Mouse (Mus musculus): ENCODE data around the gene Pptc7.

Pptc7 gene
- long read RNA-seq, experiment 1, partial matches to known transcripts = 0 of 15 reads
- long read RNA-seq, experiment 1, other reads (novel, unspliced or antisense) = 15 of 15 reads
- long read RNA-seq, experiment 2, partial matches to known transcripts = 2 of 11 reads
- long read RNA-seq, experiment 2, other reads (novel, unspliced or antisense) = 9 of 11 reads

DNA sequence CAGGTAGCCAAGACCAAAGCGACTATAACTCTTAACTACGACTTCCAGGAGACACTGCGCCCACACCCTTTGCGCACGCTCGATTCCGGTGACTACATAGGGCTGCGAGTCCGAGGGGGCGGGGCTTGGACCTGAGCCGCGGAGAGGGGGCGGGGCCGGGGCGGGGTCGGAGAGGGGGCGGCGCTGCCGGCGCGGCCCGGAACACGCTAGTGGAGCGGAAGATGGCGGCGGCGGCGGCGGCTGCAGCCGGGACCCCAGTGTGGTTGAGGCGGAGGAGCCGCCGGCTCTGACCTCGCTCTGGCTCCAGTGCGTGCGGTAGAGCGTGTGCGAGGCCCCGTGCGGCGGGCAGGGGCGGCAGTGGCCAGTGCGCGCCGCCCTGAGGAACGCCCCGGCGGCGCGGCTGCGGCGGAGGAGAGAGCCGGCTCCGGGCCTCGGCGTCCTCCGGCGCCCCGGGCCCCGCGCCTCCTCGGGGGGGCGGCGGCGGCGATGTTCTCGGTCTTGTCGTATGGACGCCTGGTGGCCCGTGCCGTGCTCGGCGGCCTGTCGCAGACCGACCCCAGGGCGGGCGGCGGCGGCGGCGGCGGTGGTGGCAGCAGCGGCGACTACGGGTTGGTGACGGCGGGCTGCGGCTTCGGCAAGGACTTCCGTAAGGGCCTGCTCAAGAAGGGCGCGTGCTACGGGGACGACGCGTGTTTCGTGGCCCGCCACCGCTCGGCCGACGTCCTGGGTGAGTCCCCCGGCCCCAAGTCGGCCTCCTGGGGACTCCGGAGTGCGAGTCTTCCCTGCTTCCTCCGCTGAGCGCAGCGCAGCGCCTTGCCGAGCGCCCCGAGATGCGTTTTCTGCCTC, at the start of gene Pptc7:
Gene Pptc7 (plus strand): TSS at position 183 of the 846 bp plus-strand sequence.
- intact Hi-C loops (cut with DNase I) = loop anchor here (5.0 kb wide), 1 partner anchor 38 kb away; no protein-coding TSS in a partner anchor

DNA sequence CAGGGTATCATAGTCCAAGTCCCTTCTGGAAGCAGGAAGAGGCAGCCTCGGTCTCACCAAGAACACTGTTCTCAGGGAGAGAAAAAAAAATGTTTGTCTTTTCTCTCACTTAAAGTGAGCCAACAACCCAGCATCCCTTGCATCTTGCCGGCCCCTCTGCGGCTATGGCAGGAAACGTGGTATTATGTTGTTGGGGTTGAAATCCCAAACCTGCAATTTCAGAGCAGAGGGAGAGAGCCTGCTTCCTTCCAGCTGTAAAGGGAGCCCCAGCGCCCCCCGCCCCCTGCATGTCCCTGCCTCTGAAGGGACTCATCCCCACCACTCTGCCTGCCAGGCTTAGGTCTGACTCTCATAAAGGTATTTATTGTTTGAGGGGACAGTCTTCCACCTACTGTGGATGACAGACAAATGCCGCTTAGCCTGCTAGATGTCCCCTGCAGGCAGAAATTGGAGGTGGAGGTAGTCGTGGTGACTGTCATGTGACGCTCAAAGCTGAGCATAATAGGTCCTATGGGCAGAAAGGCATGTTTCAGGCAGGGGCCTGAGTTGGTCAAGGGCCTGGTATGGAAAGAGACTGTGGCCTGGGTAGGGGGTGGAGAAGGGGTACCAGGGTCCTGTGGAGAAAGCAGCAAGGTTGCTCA, 48.8 kb upstream of the Pptc7 start:
- intact Hi-C loops (cut with DNase I) = no loop called here

DNA sequence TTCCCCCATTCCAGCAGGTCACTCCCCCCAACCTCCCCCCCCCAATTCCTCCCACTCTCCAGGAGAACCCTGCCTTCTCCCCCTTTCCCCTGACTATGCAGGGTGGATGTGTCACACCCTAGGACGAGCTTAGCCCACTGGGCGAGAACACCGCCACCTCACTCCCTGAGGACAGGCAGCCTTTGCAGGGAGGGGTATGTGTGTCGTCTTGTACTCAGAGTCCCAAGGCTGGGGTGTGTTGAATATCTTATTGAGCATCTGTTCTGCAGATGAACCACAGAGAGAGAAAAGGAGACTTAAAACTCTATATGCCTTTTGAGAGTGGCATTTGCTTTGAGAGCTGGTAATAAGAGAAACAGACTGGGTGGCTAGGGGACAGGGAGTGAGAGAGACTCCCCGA, 47.0 kb upstream of the Pptc7 start:
- intact Hi-C loops (cut with DNase I) = no loop called here

DNA sequence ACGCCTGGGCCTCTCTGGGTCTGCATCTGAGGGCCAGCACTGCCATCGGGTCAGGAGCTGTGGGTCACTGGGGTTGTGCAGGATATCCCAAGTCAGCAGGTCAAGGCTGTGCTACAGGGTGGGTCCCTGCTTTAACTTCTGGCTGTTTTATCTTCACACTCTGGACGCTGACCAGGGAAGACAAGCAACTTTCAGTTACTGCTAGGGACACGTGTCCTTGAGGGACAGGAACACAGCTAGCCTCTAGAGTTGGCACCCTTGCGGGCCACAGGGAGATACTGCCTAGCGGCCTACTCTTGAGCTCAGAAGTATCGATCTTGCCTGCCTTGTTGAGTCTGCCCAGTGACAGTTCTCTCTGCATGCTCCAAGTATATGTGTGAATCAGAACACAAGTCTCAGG, 44.5 kb upstream of the Pptc7 start:
- intact Hi-C loops (cut with DNase I) = no loop called here

DNA sequence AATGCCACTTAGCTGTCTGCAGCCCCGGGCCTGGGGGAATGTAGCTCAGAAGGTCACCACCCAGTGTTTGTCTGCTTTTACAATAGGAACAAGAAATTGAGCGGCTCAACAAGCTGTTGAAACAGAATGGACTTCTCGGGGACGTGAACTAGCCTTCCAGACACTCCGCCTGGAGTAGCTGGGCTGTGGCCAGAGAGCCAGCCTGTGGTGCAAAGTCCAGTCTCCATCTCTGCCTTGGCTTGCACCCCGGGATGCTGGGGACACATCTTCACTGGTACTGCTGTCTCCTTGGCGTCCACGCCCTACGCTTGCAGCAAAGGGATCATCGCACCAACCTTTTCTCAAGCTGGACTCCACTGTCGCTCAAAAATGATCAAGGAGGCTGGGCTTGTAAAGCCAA, 43.6 kb upstream of the Pptc7 start:
- intact Hi-C loops (cut with DNase I) = no loop called here

DNA sequence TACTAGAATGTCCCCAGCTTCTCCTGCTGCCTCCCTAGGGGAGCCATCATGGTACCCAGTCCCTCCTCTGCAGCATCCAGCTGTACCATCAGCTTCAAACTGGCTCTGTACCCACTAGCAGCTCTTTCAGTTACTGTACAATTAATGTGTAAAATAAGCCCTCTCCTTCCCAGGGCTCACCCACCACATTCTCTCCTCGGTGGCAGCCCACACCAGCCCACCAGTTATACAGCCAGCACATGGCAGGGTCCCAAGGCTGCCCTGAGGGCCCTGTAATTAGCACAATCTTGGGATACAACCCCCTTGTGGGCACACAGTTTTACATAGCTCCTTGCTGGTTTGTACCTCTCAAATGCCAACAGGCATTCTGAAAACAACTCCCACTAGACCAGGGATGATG, 43.2 kb upstream of the Pptc7 start:
- intact Hi-C loops (cut with DNase I) = no loop called here

DNA sequence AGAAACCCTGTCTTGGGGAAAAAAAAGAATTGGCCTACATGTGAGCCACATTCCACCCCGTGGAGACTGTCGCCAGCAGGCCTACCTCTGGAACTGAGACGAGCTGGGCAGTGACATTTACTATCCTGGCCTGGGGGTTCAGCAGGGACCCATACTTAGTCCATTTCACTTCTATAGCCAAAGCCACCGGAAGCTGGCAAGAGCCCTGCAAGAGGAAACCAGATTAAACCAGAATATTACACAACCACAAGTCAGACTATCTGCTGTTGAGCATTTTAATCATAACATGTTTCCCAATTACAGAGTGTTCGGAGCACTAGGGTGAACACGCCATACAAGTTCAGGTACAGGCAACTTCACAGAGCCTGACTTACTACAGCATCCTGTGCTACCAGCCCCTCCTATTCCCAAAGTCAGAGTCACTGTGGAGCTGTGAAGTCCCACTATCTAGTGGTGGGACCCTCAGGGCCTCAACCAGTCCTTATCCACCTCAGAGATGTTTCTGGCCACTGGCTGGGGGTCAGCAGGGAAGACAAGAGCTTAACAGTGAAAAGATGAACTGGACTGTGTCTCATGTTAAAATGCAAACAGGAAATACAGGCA, 41.5 kb upstream of the Pptc7 start:
- intact Hi-C loops (cut with DNase I) = no loop called here

DNA sequence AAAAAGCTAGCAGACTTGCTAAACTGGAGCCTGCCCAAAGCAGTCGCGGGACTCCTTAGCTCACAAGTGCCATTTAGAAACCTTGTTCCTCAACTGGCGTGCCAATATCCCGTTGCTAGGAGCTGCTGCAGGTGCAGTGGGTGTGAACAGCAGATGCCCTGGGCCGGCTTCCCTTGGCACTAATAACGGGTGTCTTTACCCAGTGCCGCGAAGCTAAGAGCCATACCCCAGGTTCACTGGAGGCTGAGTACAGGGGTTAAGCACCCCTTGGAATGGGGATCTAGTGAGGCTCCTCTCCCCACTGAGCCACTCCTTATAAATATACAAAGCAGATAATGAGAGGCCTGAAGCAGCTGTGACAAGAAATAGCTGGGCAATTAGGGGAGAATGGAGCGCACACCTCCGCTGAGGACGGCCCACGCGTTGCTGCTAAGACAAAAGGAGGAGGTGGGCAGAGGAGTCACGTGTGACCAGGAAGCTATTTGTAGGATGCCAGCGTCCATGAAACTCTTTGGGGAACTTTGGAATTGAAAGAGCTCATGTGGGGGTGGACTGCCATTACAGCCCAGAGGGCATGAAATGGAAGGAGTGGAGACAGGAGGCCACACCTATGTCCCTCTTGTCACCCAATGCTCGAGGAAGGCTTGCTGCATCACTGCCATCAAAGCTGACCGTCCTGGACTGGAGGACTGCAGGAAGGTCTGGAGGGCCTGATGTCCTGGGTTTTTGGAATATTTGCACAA, 40.2 kb upstream of the Pptc7 start:
- intact Hi-C loops (cut with DNase I) = no loop called here

DNA sequence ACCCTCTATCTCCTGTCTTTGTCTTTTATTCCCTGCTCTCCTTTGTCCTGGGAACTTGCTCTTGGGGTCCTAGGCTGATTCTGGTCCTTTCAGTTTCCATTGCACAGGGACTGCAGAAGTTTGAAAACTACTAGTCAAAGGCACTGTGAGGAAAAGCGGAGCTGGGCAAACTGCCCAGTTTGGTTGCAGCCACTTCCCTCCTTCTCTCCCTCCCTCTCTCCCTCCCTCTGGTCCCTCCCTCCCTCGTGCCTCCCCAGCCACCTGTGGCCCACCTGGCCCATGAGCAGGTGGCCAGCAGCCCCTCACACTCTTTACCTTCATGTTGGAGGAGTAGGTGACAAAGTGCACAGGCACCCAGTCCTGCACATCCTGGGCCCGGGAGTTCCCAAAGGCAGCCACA, 39.0 kb upstream of the Pptc7 start:
- intact Hi-C loops (cut with DNase I) = no loop called here

DNA sequence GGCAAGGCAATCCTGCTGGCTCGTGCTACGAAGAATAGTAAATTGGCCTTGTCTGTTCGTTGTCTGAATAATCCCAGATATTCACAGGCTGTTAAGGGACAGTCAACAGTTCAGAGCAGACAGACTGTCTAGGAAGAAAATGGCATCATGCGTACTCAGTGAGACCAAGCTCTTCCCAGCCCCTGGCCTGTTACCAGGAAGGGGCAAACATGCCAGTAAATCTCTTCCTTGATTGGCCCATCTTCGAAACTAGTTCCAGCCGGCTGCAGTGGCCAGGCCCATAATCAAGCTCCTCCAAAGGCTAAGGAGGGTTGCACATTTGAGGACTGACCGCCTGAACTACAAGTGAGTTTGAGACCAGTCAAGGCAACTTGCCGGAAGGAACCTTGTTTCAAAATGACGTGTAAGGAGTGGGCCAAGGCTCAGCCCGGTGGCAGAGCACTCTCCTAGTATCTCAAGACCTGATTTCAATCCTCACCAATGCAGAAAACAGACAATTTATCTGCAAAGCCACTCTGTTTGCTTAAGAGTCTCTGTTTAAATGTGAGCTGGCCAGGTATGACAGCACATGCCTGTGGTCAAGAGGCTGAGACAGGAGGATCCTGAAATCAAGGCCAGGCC, 37.5 kb upstream of the Pptc7 start:
- intact Hi-C loops (cut with DNase I) = no loop called here

DNA sequence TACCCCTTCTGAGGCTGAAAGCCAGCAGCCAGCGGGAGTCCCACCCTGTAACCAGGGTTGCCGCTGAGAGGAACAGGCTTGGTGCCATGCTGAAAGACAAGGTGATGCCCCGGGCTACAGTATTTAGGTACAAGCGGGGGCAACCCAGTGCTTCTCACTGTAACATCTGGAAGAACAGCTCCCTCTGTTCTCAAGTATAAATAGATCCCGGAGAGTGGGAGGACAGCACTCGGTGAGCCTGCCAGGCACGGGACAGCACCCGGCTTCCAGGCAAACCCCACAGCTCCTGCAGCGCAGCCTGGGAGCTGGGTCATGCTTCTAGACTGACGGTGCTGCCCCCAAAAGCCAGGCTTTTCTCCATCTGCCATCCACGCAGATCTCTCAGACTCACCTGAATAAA, 36.6 kb upstream of the Pptc7 start:
- intact Hi-C loops (cut with DNase I) = no loop called here

DNA sequence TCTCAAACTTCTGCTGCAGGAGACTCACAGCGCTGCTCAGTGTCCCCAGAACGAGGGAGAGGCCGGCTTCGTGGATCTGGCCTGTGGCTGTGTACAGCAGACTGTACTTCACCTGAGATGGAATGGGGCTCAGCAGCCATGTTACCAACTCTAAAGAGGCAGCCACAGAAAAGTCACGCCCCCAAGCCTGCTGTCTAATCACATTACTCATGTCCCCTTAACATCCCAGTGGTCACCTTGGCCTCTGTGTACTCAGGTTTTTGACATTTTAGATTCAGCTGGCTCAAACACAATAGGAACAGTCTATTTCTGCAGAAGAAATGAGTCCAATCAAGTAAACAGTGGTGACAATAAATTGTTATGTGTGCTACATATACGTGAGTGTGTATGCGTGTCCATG, 36.2 kb upstream of the Pptc7 start:
- intact Hi-C loops (cut with DNase I) = no loop called here

DNA sequence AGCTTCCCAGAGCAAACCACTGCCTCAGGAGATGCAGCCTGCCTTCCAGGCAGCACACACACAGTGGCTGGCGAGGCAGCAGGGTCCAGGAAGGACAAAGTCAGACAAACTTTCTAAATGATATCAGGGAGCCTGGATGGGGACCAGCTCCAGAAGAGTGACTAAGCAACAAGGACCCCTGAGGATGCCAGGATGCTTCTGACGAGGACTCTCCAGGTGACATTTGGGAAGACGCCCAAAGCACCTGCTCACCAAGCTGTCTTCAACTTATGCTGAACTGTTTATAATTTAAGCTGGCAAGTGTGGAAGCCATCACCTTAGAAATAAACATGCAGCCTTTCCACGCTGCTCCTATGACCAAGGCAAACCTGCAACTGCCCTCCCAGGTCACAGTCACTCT, 34.9 kb upstream of the Pptc7 start:
- intact Hi-C loops (cut with DNase I) = no loop called here

DNA sequence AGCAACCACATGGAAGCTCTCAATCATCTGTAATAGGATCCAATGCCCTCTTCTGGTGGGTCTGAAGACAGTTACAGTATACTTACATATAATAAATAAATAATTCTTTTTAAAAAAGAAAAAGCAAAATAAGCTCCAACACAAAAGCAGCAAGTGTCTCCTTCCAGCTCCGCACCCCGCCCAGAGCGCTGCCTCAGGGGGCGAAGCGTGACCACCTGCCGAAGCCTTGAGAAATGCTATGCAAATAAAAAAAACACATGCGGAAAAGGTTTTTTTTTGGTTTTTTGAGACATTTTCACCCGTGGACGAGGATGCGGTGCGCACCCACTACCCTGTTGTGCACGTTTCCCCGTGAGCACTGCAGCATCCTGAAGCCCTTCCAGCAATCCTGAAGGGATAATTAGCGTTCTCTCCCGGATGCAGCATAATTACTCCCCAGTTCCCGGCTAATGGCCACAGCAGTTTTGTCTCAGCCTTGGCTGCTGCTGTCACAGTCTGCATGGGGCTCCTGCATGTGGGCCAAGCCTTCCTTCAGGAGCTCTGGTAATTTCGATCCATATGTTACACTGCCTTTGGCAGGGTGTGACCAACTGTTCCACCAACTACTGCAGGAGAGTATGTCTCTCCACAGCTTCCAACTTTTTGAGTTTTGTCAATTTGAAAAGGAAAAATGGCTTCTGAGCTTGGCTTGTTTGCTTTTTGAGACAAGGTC, 32.1 kb upstream of the Pptc7 start:
- intact Hi-C loops (cut with DNase I) = no loop called here

DNA sequence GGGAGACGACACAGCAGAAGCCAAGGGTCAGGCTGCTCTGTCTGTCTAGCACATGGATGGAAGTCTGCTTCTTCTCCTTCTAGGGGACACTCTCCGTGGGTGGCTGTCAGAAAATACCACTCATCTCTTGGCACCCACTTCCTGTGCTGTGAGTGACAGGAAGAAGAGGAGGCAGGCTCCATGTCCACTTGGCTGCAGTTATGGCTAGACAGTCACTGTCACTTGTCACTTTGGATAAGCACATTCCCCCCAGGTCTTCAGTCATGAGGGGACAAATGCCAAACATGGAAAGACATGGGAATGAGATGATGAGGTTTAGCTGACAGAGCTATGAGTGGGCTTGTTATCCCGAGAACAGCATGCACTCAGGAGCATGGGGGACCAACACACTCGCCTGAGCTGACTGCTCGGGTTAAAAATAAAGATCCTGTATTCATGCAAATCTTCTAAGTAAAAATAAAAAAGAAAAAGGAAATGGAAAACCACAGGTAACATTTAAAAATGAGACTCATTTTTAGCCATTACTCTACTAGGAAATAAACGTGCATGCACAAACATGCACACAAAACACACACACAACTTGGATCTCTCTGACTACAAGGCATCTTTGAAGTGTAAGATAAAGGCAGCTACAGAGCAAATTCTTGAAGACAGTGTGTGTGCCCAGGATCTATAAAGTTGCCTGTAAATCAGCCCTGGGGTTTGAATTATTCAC, 26.0 kb upstream of the Pptc7 start:
- intact Hi-C loops (cut with DNase I) = no loop called here

DNA sequence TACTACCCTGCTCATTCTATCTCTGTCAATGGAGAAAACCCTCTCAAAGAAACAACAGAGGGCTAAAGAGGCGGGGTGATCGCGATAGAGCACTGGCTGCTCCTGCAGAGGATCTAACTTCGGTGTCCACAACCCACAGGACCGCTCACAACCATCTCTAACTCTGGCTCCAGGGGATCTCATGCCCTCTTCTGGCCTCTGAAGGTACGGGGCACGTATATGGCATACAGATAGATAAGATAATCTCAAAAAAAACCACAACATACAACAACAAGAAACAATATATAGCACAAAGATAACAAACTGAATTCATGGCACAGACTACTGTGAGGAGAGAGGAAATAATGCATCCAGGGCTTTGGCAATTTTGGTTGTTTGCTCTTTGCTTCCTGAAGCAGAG, 22.1 kb upstream of the Pptc7 start:
- intact Hi-C loops (cut with DNase I) = no loop called here

DNA sequence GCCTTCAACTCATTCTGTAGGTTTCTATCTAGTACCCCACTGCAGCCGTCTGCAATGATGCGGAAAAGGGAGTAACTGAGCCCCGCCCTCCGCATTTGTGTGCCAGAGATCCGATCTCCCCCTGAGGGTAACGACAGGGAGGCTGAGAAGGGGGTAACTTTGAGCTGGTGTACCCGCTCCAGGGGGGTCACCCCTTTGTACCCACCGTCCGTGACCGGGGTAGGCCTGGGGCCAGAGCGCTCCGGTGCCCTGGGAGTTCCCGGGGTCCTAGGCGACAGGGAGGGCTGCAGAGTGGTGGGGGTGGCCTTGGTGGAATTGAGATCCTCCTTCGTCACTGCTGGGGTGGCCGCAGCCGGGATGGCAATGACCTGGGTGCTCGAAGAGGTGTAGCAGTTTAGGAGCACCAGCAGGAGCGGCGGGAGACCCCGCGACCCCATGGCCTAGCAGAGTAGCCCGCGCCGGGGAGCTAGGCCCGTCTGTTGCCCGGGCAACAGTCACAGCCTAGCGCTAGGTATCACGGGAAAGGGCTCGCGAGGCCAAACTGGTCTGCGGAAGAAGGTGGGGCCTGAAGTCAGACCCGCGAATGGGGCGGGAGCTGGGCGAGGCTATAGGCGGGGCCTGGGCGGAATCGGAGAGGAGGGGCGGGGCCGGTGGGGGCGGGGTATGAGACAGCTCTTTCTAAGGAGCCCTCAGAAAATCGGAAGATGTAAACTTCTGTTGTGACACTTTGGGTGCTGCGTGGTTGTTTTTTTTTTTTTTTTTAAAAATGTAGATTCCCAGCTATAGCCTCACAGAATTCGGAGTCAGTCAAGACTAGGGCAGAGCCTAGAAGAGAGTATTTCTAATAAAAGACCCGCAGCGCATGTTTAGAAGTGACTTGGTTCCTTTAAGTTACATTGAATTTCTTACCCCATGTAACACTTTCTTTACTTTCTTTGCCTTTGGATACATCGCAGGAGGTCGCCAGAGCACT, 19.9 kb upstream of the Pptc7 start, which contains the start of gene Tctn1:
Gene Tctn1 (minus strand): TSS at position 528 of the 973 bp plus-strand sequence.
- intact Hi-C loops (cut with DNase I) = loop anchor here (2.0 kb wide), 1 partner anchor 133 kb away; no protein-coding TSS in a partner anchor

DNA sequence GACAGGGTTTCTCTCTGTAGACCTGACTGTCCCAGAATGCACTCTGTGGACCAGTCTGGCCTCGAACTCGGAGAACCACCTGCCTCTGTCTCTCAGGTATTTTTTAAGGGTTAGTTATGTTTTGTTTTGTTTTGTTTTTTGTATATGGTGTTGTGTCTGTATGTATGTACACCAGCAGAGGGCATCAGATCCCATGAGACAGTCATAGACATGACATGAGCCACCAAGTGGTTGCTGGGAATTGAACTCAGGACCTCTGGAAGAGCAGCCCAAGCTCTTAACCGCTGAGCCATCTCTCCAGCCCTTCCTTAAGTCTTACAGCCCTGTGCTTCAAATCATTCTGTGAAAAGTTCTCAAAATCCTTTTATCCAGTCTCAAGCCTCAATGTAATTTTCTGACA, 19.0 kb upstream of the Pptc7 start:
- intact Hi-C loops (cut with DNase I) = loop anchor here (2.0 to 5.0 kb wide), 3 partner anchors 62 to 134 kb away; partner anchors contain the start of gene Arpc3

Measured in adrenal gland (tissue).